Mouse (Mus musculus): ENCODE results near the gene Ppp1r15a.
"Not testable (repeated sequence)": the region's sequence is repeated elsewhere in the genome, so short reads cannot be mapped to it uniquely, and the experiment has no call there.

Ppp1r15a gene

GRCm38 (mm10) chr7:45550821-45551511 lies 24.9 kb upstream of the Ppp1r15a start:
- no peak for DNase-seq (ENCODE audit: low read depth)

DNA sequence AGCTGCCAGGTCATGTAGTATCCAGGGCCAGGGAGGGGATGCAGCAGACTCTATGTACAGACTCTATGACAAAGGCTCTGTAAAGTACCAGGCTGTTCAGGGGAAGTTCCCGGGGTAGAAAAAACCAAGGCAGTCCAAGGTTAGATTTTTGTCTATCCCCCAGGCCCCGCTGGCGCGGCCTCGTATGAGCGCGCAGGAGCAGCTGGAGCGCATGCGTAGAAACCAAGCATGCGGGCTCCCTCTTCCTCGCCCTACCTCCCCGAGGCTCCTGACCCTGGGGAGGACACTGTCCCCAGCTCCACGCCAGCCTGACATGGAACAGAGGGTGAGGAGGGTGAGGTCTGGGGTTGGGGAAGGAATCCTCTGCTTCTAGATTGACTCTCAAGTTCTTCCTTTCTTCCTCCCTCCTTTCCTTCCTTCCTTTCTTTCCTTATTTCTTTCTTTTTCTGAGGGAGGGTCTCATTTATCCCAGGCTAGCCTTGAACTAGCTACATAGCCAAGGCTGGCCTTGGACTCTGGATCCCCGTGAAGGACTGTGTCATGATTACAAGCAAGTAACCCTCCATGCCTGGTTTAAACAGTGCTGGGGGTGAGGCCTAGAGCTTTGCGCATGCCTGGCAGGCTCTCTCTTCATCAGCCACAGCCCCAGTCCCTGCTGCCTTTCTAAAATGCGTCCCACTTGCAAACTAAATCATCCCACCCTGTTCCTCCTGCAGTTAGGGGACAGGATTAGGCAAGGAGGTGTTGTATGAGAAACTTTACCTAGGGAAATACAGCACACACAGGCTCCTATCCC lies 23.8 kb upstream of the Ppp1r15a start:
- no peak for DNase-seq (ENCODE audit: low read depth)

GRCm38 (mm10) chr7:45544525-45544924 lies 18.5 kb upstream of the Ppp1r15a start:
- no peak for DNase-seq (ENCODE audit: low read depth)

DNA sequence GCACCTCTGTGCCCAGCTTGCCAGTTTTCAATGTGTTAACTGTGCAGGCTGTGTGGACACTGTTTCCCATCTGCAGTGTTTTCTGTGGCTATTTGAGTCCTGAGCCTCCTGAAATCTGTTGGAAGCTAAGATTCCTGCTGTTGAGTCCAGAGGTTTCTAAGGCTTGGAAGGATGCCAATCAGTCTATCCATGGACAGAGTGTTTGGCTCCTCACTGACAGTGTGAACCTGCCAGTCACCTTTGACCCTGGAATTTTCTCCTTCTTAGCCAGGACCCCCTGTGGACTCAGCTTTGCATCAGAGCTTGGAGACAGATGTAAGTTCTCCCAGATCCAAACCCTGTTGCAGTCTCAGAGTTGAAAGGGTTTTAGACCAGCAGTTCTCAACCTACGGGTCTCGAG lies 14.1 kb upstream of the Ppp1r15a start:
- no peak for DNase-seq (ENCODE audit: low read depth)

- no peak for DNase-seq (ENCODE audit: low read depth)
Observed at GRCm38 (mm10) chr7:45539095-45539494, 13.0 kb upstream of the Ppp1r15a start.

DNA sequence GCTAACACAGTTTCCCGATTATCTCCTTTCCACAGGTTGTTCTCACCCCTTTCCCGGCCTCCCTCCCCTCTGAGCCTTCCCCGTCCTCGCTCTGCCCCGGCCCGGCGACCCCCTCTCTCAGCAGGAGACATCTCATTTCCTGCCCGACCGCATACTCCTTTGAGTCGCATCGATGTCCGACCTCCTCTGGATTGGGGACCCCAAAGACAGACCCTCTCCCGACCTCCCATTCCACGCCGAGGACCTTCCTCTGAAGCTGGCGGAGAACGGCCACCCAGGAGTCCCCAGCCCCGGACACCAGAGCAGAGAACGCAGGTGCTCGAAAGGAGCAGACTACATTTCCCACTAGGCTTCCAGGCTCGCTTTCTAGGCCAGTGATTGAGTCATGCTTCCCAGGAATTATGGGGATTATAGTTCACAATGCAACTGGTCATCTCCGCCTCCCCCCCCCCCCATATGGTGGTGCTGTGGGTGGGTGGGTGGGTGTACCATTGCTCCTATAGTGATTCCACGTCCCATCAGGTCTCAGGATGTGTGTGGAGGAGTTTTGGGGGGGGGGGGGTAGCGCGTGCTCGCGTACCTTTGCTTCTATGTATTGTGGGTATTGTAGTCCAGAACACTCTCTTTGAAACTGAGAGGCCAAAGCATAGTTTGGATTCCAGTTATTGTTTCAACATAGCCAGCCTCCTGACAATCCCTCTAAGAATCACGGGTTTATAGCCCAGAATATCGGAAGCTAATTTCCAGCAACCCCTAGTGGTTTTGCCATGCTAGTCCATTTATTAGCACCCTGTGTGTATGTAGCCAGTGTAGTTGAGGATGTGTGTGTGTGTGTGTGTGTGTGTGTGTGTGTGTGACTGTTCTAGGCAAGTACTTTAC lies 12.3 kb upstream of the Ppp1r15a start:
- peak; percentile 63 for DNase-seq (ENCODE audit: low read depth)

DNA sequence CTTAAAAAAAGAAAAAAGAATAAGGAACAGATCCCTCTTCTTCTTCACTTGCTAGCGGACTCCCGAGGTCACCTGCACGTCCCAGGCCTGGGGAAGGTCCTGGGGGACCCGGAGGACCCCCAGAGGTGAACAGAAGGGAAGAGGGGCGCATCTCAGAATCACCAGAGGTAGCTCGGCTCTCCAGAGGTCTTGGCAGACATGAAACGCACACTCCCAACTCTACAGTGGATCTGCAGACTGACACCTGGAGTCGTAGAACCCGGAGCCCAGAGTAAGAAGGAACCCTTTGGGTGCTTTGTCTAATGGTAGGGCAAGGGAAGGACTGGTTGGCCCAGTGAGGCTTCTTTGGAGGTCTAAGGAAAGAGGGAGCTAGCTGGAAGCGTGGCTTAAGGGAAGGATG lies 11.5 kb upstream of the Ppp1r15a start:
- no peak for DNase-seq (ENCODE audit: low read depth)

GRCm38 (mm10) chr7:45535676-45536075 lies 9.6 kb upstream of the Ppp1r15a start:
- no peak for DNase-seq (ENCODE audit: low read depth)

GRCm38 (mm10) chr7:45530643-45531042 lies 4.6 kb upstream of the Ppp1r15a start:
- DNase-seq (ENCODE audit: low read depth), result no peak

- no peak for DNase-seq (ENCODE audit: low read depth)
Observed at GRCm38 (mm10) chr7:45529461-45529860, 3.4 kb upstream of the Ppp1r15a start.

GRCm38 (mm10) chr7:45527169-45527568 lies 1.1 kb upstream of the Ppp1r15a start:
- DNase-seq (ENCODE audit: low read depth), result not testable (repeated sequence)

- no peak for DNase-seq (ENCODE audit: low read depth)
Observed at GRCm38 (mm10) chr7:45526474-45527120, 529 bp upstream of the Ppp1r15a start.

GRCm38 (mm10) chr7:45524841-45525621 lies 1.0 kb downstream of the Ppp1r15a start:
- DNase-seq (ENCODE audit: low read depth), result no peak

- no peak for DNase-seq (ENCODE audit: low read depth)
Observed at GRCm38 (mm10) chr7:45523678-45524170, 2.3 kb downstream of the Ppp1r15a start.

DNA sequence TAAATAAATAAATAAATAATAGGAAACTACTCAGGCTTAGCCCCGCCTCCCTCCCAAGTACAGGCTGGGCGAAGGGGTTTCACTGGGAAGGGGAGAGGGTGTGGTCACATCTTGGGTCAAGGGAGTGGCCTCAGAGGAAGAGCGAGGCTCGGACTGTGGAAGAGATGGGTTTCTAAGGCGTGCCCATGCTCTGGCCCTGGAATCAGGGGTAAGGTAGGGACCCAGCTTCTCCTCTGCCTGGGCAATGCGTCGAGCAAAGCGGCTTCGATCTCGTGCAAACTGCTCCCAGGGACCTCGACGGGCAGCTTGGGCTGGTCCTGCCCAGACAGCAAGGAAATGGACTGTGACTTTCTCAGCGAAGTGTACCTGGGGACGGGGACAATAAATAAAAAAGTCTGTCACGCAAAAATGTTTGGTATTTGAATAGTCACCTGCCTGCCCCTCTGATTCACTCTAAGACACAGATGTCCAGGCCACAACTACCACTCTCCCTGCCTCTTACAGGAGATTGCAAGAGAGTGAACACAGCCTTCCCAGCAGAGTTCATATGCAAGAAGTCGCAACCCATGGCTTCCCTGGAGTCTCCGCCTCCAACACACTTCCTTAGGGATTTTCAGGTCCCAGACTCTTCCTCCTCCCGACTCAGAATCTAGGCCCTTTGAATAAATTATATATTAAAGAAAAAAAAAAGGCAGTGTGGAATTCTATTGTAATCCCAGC lies 3.0 kb downstream of the Ppp1r15a start:
- DNase-seq (ENCODE audit: low read depth), result no peak

GRCm38 (mm10) chr7:45522194-45522752 lies 3.8 kb downstream of the Ppp1r15a start:
- no peak for DNase-seq (ENCODE audit: low read depth)

DNA sequence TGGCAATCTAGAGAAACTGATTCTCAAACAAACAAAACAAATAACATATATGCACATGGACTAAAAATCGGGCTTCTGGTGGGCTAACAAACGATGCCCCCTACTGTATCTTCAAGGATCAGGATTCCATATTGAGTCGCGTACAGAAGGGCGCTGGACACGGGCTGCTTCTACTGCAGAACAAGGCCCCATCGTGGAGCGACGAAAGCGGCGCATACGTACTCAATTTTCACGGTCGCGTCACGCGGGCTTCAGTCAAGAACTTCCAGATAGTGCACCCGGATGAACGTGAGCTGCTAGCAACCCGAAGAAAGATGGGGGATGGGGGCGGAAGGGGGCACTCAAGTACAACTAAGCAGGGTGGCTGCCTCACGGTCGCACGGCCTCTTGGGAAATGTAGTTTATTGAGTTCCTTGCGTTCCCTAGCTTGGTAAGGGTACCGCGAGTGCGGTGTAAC lies 4.3 kb downstream of the Ppp1r15a start:
- DNase-seq (ENCODE audit: low read depth), result no peak

GRCm38 (mm10) chr7:45520605-45521004 lies 5.5 kb downstream of the Ppp1r15a start:
- DNase-seq (ENCODE audit: low read depth), result no peak

GRCm38 (mm10) chr7:45519345-45520120 lies 6.5 kb downstream of the Ppp1r15a start:
- no peak for DNase-seq (ENCODE audit: low read depth)

All from fibroblast of lung, adult 2 months (primary cell).